Mouse (Mus musculus) G1E (cell line): ENCODE results near the gene Pard3.

Source experiments
- CTCF ChIP-seq: IDR thresholded peaks from 2 replicates; pipeline ENCODE4 v1.5.1; 2012; ENCODE audit warnings: low read depth, low read length, inconsistent platforms, mixed read lengths
- GATA1 ChIP-seq: IDR thresholded peaks from 2 replicates; pipeline ENCODE4 v1.6.1; 2012; ENCODE audit warnings: borderline replicate concordance, low read length, inconsistent platforms, mixed read lengths
- GATA2 ChIP-seq: IDR thresholded peaks from 2 replicates; pipeline ENCODE4 v1.6.1; 2012; ENCODE audit warnings: low read depth, low read length, inconsistent platforms, borderline replicate concordance
- POLR2AphosphoS5 ChIP-seq: IDR thresholded peaks from 2 replicates; pipeline ENCODE4 v1.6.1; 2012; ENCODE audit warnings: low read depth, low read length, inconsistent platforms; ENCODE audit not compliant: insufficient replicate concordance
- TAL1 ChIP-seq: conservative IDR thresholded peaks from 2 replicates; pipeline ENCODE4 v1.6.1; 2012; ENCODE audit warnings: low read depth, low read length, inconsistent platforms, mixed read lengths

DNA sequence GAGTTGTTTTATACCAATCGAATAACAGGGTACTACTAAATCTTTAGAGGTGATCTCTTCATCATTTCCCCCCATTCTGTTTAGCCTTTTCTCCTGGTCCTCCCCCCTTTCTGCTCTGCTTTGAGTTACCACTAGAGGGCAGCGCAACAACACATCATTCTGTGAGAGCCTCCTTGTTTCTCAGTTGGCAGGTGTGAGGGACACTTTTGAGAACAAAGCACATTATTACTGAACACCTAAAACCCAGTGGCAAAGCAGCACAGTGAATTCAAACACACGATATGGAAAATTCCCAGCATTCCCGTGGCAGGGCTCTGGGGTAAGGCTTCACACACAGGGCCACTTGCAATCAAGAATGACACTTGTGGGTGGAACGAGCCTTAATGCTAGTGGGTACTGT lies 127.7 kb downstream of the Pard3 start:
- TF ChIP-seq CTCF (no peak), POLR2AphosphoS5 (no peak), TAL1 (no peak), GATA2 (no peak), GATA1 (no peak)
